Mouse (Mus musculus) mouse embryonic stem cell (cell line): ENCODE measurements around the gene Ndufs1.

ENCODE experiments used
- in situ Hi-C, 2 experiments: fragments of 300-500 bp; cut with MboI; formaldehyde crosslinking; loops; 1 replicate in 1 of 2; 3 replicates in 1 of 2; pipeline ENCODE4 v1.14.3; 2019 to 2020; ENCODE audit warnings: low sequenced_read_pairs in 2 of 2, low pct_unique_long_range_greater_than_20kb in 1 of 2, mixed read lengths in 1 of 2; ENCODE audit not compliant: unreplicated experiment in 1 of 2

Gene Ndufs1

GRCm38 (mm10) chr1:63176604-63177421, at the start of gene Ndufs1, which contains the start of gene Eef1b2:
Ndufs1 (minus strand) TSS chr1:63176833.
Eef1b2 (plus strand) TSS chr1:63176825.
- in situ Hi-C loops = no loop called here

GRCm38 (mm10) chr1:63225890-63226289, 49.3 kb upstream of the Ndufs1 start:
- in situ Hi-C loops = no loop called here

GRCm38 (mm10) chr1:63225009-63225408, 48.4 kb upstream of the Ndufs1 start:
- in situ Hi-C loops = no loop called here

- in situ Hi-C loops = loop anchor here (5.0 kb wide), 1 partner anchor 37 kb away; no protein-coding TSS in a partner anchor
Observed at GRCm38 (mm10) chr1:63219277-63219676, 42.6 kb upstream of the Ndufs1 start.

DNA sequence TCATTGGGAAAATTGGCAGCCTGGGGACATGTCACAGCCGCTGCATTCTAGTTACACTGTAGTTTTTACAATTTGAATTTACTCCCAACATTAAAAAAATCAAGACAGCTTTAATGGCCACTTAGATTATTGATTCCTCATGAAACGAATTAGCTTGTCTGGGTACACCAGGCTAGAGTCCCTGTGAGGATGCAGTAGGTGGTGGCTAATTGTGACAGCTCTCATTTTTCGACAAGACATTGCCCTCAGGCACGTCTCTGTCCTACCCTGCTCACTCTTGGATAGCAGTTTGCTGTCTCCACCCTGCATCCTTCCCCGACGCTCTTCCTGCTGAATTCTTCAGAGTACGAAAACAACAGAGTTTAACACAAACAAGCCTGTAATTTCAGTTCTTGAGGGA, 38.0 kb upstream of the Ndufs1 start:
- in situ Hi-C loops = loop anchor here (5.0 kb wide), 1 partner anchor 32 kb away; no protein-coding TSS in a partner anchor

GRCm38 (mm10) chr1:63214271-63214558, 37.6 kb upstream of the Ndufs1 start, which contains the start of gene Gpr1:
Gpr1 (minus strand) TSS chr1:63214543.
- in situ Hi-C loops = no loop called here

DNA sequence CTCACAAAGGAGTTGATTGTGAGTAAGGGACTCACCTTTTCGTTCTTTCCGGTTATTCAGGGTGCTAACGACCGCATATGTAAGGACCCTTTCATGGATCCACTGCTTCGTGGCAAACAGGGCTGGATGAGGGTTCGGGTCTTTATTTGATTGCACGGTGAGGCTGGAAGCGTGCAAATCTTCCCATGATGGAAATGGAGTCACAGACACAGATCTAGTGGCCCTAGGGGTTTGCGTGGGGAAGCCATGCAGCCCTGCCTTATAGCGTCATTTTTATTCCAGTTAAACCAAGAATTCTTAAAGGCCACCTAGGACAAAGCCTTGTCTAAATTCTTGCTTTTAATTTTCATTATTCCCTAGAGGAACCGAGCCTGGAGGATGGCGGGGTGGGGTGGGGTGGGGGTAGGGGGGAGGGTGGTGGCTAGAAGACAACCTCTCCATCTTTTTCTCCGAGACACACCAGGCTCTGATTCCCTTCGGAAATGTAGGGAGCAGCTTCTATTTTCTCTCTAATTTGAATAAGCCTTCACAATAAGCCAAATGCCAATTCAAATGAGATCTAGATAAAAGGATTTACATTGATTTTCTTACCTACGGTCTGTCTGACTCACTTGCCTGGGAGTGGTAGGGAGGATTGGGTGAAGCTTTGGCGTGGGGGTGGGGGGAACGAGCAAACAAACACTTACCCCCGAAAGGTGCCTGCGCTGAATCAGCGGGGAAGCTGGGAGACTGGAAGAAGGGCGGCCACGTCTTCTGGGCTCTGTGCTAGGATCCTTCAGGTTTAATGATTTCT, 37.0 kb upstream of the Ndufs1 start:
- in situ Hi-C loops = no loop called here

DNA sequence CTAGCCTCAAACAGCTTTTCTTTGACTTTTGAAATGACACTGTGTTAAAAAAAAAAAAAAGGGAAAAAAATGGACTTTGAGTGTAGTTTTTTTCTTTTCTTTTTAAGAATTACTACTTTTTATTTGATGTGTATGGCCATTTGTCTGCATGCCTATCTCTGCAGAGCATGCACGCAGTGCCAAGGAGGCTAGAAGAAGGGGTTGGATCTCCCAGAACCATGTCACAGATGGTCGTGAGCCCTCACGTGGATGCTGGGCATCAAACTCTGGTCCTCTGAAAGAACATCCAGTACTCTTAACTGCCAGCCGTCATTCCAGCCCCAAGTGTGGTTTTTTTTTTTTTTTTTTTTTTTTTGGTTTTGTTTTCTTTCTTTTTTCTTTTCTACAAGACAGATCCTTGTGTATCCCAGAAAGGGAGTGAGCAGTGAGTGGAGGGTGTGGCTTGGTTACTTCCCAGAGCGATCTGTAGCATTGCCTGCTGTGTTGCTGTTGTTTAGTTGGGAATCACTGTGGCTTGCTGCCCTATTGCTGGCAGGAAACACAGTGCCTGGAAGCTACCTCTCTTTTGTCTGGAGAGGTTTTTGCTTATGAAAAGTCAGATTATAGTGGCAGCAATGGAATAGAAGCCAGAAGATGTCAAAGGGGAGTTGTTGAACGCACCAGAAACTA, 33.4 kb upstream of the Ndufs1 start:
- in situ Hi-C loops = no loop called here

DNA sequence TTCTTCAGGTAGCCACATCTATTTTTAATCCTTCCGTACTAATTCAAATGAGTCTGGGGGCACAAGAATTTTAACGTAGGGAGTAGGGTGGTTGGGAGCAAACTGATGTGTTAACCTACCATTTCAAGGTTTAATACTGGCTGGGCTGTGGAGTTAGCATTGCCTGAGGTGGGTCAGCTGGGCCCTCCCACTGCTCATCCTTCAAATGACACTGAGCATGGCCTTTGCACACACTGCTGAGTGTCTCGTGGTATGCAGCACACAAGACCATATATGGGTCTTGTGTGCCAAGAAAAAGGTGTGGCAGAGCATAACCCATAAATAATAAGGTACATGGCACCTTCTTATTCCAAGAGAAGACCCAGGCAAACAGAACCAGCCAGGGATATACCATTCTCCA, 31.0 kb upstream of the Ndufs1 start:
- in situ Hi-C loops = no loop called here

GRCm38 (mm10) chr1:63204660-63205394, 28.2 kb upstream of the Ndufs1 start:
- in situ Hi-C loops = no loop called here

DNA sequence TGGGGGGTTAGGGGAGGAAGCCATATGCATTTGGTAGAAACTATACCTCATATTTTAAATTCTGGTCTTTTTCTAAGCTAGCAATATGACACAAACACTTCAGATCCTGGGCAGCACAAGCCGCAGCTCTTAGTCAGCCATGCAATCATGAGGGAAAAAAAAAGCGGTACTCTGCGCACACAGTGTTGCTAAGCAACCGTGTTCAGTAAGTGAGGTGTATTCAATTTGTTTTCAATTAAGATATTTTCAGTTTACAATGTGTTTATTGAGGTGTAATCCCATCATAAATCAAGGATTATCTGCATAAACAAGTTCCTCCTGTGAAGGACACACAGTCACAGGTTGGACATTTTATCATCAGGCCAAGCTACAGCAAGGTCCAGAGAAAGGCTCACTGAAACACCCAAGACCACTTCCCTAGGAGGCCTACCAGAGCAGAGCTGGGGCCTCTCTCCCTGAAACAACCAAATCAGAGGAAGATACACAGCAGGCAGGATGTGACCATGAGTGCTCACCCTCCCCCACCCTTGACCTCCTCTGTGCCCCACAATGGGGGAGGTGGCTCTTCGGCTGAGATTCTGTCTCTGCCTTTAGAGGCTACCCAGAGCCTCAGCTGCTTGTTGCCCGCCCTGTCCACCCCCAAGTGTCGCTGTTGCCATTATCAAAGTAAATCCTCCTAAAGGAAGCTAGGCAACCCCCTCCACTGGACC, 27.5 kb upstream of the Ndufs1 start:
- in situ Hi-C loops = no loop called here

GRCm38 (mm10) chr1:63203471-63203870, 26.8 kb upstream of the Ndufs1 start:
- in situ Hi-C loops = no loop called here

- in situ Hi-C loops = no loop called here
Observed at GRCm38 (mm10) chr1:63201672-63202071, 25.0 kb upstream of the Ndufs1 start.

DNA sequence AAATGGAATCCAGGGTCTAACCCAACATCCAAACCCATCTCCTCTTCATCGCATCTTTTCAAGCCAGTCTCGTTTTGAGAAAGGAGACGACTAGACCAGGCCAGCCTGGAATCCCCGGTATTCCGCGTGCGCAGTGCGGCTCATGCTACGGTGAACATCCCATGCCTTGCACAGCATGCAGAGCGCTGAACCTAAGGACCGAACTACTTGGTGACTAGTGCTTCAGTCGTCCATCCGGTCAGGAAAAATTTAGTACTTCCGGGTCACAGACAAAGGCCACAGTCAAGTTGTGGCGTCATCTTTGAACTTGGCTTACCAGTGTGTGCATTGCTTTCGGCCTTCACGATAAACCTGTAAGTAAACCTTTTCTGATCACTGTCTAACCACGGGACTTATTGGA, 23.7 kb upstream of the Ndufs1 start:
- in situ Hi-C loops = no loop called here

DNA sequence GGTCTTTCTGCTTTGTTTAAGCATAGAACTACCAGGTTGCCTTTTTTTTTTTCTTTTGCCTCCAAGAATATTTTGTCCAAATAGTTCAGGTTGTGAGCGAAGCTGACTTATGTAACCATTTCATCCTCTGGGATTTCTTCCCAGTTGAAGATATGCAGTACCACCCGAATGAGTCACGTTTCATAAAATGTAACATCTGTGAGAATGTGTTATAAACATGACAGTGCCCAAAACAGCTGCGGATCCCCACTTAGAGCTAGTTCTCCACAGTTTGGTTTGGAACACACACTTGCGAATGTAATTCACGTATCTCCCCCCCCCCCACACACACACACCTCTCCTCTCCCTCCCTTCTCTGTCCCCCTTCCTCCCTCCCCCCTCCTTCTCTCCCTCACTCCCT, 22.8 kb upstream of the Ndufs1 start:
- in situ Hi-C loops = no loop called here

DNA sequence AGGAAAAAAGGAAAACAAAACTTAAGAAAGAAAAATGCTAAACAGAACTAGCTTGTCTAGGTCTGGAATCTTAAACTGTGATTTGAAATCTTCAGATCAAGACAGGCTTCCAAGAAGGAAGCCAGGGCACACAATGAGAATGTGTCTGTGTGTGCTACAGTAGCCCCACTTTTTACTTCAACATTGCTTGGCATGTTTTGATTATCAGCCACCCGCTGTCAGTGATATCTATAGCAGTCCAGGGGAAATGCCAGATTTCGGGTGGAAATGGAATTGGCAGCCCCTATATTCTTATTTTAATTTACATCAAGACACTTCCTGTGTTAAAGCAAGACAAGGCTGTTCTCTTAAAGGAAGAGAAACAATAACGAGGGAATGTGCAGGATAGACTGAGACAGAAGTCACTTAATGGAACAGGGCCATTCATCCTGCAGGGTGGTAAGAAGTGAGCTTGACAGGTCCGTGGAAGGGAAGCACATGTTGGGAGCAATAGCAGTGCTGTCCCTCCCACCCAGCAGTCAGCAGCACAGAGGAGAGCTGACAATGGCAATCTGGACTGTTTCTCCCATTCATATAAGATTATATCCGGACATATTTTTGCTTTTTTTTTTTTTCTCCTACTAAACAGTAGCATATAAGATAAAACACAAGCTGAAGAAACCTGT, 19.3 kb upstream of the Ndufs1 start:
- in situ Hi-C loops = no loop called here

DNA sequence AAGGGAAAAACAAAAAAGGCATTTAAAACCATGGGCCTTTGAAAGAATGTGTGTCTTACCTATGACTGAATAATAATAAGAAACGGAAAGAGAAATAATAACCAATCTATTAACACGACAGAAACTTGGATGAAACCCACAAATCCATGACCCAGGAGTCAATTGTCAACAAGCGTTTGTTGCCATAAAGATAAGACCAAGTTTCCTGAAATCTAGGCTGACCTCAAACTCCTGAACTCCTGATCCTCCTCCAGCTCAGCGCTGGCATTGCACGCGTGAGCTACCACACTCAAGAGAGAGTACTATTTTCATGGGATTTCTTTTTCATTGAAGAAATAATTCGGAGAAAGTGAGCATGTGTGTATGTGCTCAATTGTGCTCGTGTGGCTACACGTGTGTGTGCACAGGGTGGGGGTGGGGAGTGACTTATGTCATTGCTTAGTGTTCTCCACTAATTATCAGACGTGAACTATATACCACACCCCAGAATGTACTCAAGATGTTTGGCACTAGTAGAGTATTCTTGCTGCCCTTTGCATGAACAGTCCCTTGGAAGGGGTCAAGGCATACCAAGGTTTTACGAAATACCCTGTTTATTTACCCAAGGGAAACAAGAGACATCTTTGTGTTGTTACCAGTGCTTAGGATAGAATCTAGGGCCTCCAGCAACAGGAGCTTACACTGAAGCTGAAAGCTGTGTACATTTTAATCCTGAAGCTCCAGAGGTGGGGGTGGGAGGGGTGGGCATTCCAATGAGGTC, 15.9 kb upstream of the Ndufs1 start:
- in situ Hi-C loops = no loop called here
